Mouse (Mus musculus): ENCODE measurements around the gene 1700010B08Rik. TPM values are rescaled to one million over a fixed set of nuclear protein-coding genes. Genes with fewer than 3 reads are reported as not detected.

Gene 1700010B08Rik
- polyA plus RNA-seq, 1 experiment from 2014 or later: not detected

GRCm38 (mm10) chr2:173730444-173730966 is 11.3 kb downstream of the 1700010B08Rik start:
- Histone ChIP-seq H3K9ac (replicated peaks; ENCODE audit: low read depth, low read length) (no peak overlapping the region), H3K27ac (ENCODE audit: low read depth, low read length) (no peak overlapping the region), H3K4me2 (ENCODE audit: low read depth, low read length) (no peak overlapping the region)

GRCm38 (mm10) chr2:173734426-173734825 is 15.2 kb downstream of the 1700010B08Rik start:
- 49% methylated on average over 2 of the region's 2 CpGs for WGBS

More at GRCm38 (mm10) chr2:173730444-173730966, 11.3 kb downstream of the 1700010B08Rik start:
- Histone ChIP-seq H3K4me3 (ENCODE audit: low read depth, low read length) (no peak overlapping the region), H3K9me3 (ENCODE audit: control insufficient read depth, low read length) (no peaks in the 10 kb centered on the region), H3K4me1 (ENCODE audit: control insufficient read depth, insufficient read depth, low read length) (0 out of 2 replicates have a peak, but pooled peaks cover 3% of the 10 kb centered on the region), H3K27me3 (ENCODE audit: control insufficient read depth, insufficient read depth, low read length) (no peaks in the 10 kb centered on the region), H3K36me3 (ENCODE audit: control insufficient read depth, insufficient read depth, low read length) (no peaks in the 10 kb centered on the region)
- ATAC-seq (ENCODE audit: low read depth): peak; percentile 77; the same call in 1 of the 2 replicates
- whole genome bisulfite sequencing: 7% methylated on average over 9 of the region's 9 CpGs

GRCm38 (mm10) chr2:173737222-173737989 is 18.2 kb downstream of the 1700010B08Rik start, which contains the start of gene Vapb:
TSS of gene Vapb (plus strand) at chr2:173737511.
- H3K4me1 ChIP-seq (ENCODE audit: control insufficient read depth, insufficient read depth, low read length): peaks cover 20% of the 10 kb centered on the region
- peak within 1 kb of the TSS; percentile 90 for H3K4me3 ChIP-seq (ENCODE audit: low read depth, low read length)
- WGBS: under 1% methylated on average over 70 of the region's 70 CpGs
- H3K9ac ChIP-seq (replicated peaks; ENCODE audit: low read depth, low read length): peak within 1 kb of the TSS; percentile 79
- H3K9me3 ChIP-seq (ENCODE audit: control insufficient read depth, low read length): no peaks in the 10 kb centered on the region
- no peaks in the 10 kb centered on the region for H3K27me3 ChIP-seq (ENCODE audit: control insufficient read depth, insufficient read depth, low read length)
- peak within 1 kb of the TSS; percentile 81 for H3K27ac ChIP-seq (ENCODE audit: low read depth, low read length)
- peak; percentile 97 for ATAC-seq (ENCODE audit: low read depth)
- no peaks in the 10 kb centered on the region for H3K36me3 ChIP-seq (ENCODE audit: control insufficient read depth, insufficient read depth, low read length)
- peak within 1 kb of the TSS; percentile 83 for H3K4me2 ChIP-seq (ENCODE audit: low read depth, low read length)

More at GRCm38 (mm10) chr2:173734426-173734825, 15.2 kb downstream of the 1700010B08Rik start:
- no peaks in the 10 kb centered on the region for H3K9me3 ChIP-seq (ENCODE audit: control insufficient read depth, low read length)
- ATAC-seq (ENCODE audit: low read depth): no peak
- peaks cover 11% of the 10 kb centered on the region for H3K4me1 ChIP-seq (ENCODE audit: control insufficient read depth, insufficient read depth, low read length)
- H3K27me3 ChIP-seq (ENCODE audit: control insufficient read depth, insufficient read depth, low read length): no peaks in the 10 kb centered on the region
- no peaks in the 10 kb centered on the region for H3K36me3 ChIP-seq (ENCODE audit: control insufficient read depth, insufficient read depth, low read length)
- no peak overlapping the region for H3K27ac ChIP-seq (ENCODE audit: low read depth, low read length)
- no peak overlapping the region for H3K9ac ChIP-seq (replicated peaks; ENCODE audit: low read depth, low read length)
- H3K4me3 ChIP-seq (ENCODE audit: low read depth, low read length): no peak overlapping the region
- H3K4me2 ChIP-seq (ENCODE audit: low read depth, low read length): no peak overlapping the region

GRCm38 (mm10) chr2:173738232-173738631 is 19.0 kb downstream of the 1700010B08Rik start:
- Histone ChIP-seq H3K27ac (ENCODE audit: low read depth, low read length) (no peak overlapping the region), H3K4me2 (ENCODE audit: low read depth, low read length) (peak overlapping the region; percentile 83), H3K9ac (replicated peaks; ENCODE audit: low read depth, low read length) (peak overlapping the region; percentile 79), H3K4me3 (ENCODE audit: low read depth, low read length) (peak overlapping the region; percentile 90), H3K9me3 (ENCODE audit: control insufficient read depth, low read length) (no peaks in the 10 kb centered on the region), H3K4me1 (ENCODE audit: control insufficient read depth, insufficient read depth, low read length) (peaks cover 23% of the 10 kb centered on the region), H3K36me3 (ENCODE audit: control insufficient read depth, insufficient read depth, low read length) (no peaks in the 10 kb centered on the region), H3K27me3 (ENCODE audit: control insufficient read depth, insufficient read depth, low read length) (no peaks in the 10 kb centered on the region)
- 85% methylated on average over 9 of the region's 9 CpGs for WGBS
- ATAC-seq (ENCODE audit: low read depth): no peak

GRCm38 (mm10) chr2:173739107-173739506 is 19.9 kb downstream of the 1700010B08Rik start:
- Histone ChIP-seq H3K27me3 (ENCODE audit: control insufficient read depth, insufficient read depth, low read length) (no peaks in the 10 kb centered on the region), H3K4me1 (ENCODE audit: control insufficient read depth, insufficient read depth, low read length) (peaks cover 26% of the 10 kb centered on the region), H3K27ac (ENCODE audit: low read depth, low read length) (no peak overlapping the region), H3K4me2 (ENCODE audit: low read depth, low read length) (no peak overlapping the region), H3K9me3 (ENCODE audit: control insufficient read depth, low read length) (no peaks in the 10 kb centered on the region), H3K4me3 (ENCODE audit: low read depth, low read length) (no peak overlapping the region), H3K9ac (replicated peaks; ENCODE audit: low read depth, low read length) (no peak overlapping the region), H3K36me3 (ENCODE audit: control insufficient read depth, insufficient read depth, low read length) (no peaks in the 10 kb centered on the region)
- 89% methylated on average over 7 of the region's 7 CpGs for WGBS
- no peak for ATAC-seq (ENCODE audit: low read depth)

GRCm38 (mm10) chr2:173742090-173742489 is 22.9 kb downstream of the 1700010B08Rik start:
- no peak overlapping the region for H3K4me2 ChIP-seq (ENCODE audit: low read depth, low read length)
- H3K9ac ChIP-seq (replicated peaks; ENCODE audit: low read depth, low read length): no peak overlapping the region
- H3K27ac ChIP-seq (ENCODE audit: low read depth, low read length): no peak overlapping the region
- no peaks in the 10 kb centered on the region for H3K9me3 ChIP-seq (ENCODE audit: control insufficient read depth, low read length)
- no peak for ATAC-seq (ENCODE audit: low read depth)
- 25% methylated on average over 13 of the region's 13 CpGs for WGBS
- H3K36me3 ChIP-seq (ENCODE audit: control insufficient read depth, insufficient read depth, low read length): no peaks in the 10 kb centered on the region
- no peak overlapping the region for H3K4me3 ChIP-seq (ENCODE audit: low read depth, low read length)
- no peaks in the 10 kb centered on the region for H3K27me3 ChIP-seq (ENCODE audit: control insufficient read depth, insufficient read depth, low read length)
- H3K4me1 ChIP-seq (ENCODE audit: control insufficient read depth, insufficient read depth, low read length): peaks cover 26% of the 10 kb centered on the region

GRCm38 (mm10) chr2:173742744-173743143 is 23.5 kb downstream of the 1700010B08Rik start:
- no peaks in the 10 kb centered on the region for H3K27me3 ChIP-seq (ENCODE audit: control insufficient read depth, insufficient read depth, low read length)
- H3K4me2 ChIP-seq (ENCODE audit: low read depth, low read length): no peak overlapping the region
- H3K4me1 ChIP-seq (ENCODE audit: control insufficient read depth, insufficient read depth, low read length): peaks cover 26% of the 10 kb centered on the region
- no peak overlapping the region for H3K9ac ChIP-seq (replicated peaks; ENCODE audit: low read depth, low read length)
- H3K36me3 ChIP-seq (ENCODE audit: control insufficient read depth, insufficient read depth, low read length): no peaks in the 10 kb centered on the region
- 65% methylated on average over 9 of the region's 9 CpGs for WGBS
- no peak overlapping the region for H3K4me3 ChIP-seq (ENCODE audit: low read depth, low read length)
- H3K27ac ChIP-seq (ENCODE audit: low read depth, low read length): no peak overlapping the region
- no peak for ATAC-seq (ENCODE audit: low read depth)
- H3K9me3 ChIP-seq (ENCODE audit: control insufficient read depth, low read length): no peaks in the 10 kb centered on the region

GRCm38 (mm10) chr2:173744070-173744815 is 25.0 kb downstream of the 1700010B08Rik start:
- Histone ChIP-seq H3K4me1 (ENCODE audit: control insufficient read depth, insufficient read depth, low read length) (peaks cover 18% of the 10 kb centered on the region; the same call in 1 of the 2 replicates), H3K4me3 (ENCODE audit: low read depth, low read length) (no peak overlapping the region), H3K27ac (ENCODE audit: low read depth, low read length) (no peak overlapping the region), H3K9me3 (ENCODE audit: control insufficient read depth, low read length) (no peaks in the 10 kb centered on the region), H3K27me3 (ENCODE audit: control insufficient read depth, insufficient read depth, low read length) (no peaks in the 10 kb centered on the region), H3K9ac (replicated peaks; ENCODE audit: low read depth, low read length) (no peak overlapping the region), H3K4me2 (ENCODE audit: low read depth, low read length) (no peak overlapping the region), H3K36me3 (ENCODE audit: control insufficient read depth, insufficient read depth, low read length) (no peaks in the 10 kb centered on the region)
- ATAC-seq (ENCODE audit: low read depth): no peak
- WGBS: 90% methylated on average over 7 of the region's 7 CpGs

All from neural tube, embryonic 14.5 days (tissue).